Mouse (Mus musculus) spleen, adult 2 months (tissue): ENCODE measurements around the gene BC049352.

Experiments
- CTCF ChIP-seq: fragments of 200-500 bp; IDR thresholded peaks from 2 replicates; pipeline ENCODE4 v1.5.1; 2011; ENCODE audit warnings: mild to moderate bottlenecking, inconsistent platforms; ENCODE audit not compliant: insufficient read depth, insufficient read length, insufficient replicate concordance; ENCODE audit errors: extremely low read depth
- POLR2A ChIP-seq: fragments of 200-500 bp; IDR thresholded peaks from 2 replicates; pipeline ENCODE4 v1.6.1; 2011; ENCODE audit warnings: low read depth, low read length, inconsistent platforms

DNA sequence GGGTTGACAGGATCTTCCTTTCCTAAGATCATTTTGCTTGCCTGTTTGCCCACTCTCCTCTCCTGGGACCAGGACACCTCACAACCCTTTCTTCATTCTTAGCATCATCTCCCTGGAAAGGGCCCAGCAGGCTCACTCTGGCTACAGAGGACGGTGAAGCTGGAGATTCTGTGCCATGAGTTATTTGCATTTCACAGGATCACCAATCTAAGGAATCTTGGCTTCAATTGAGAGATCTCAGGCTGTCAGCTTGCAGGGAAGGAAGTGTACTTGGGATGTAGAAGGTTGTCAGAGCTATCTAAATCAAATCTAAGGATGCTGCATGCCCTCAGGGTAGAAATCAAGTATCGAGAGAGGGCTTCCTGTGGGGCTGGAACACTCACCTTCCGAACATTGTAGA is 8.3 kb upstream of the BC049352 start:
- no peak for TF ChIP-seq CTCF
- no peak for TF ChIP-seq POLR2A
